ENCODE assay signal across 16 mouse cellular contexts in the genomic region with DNA sequence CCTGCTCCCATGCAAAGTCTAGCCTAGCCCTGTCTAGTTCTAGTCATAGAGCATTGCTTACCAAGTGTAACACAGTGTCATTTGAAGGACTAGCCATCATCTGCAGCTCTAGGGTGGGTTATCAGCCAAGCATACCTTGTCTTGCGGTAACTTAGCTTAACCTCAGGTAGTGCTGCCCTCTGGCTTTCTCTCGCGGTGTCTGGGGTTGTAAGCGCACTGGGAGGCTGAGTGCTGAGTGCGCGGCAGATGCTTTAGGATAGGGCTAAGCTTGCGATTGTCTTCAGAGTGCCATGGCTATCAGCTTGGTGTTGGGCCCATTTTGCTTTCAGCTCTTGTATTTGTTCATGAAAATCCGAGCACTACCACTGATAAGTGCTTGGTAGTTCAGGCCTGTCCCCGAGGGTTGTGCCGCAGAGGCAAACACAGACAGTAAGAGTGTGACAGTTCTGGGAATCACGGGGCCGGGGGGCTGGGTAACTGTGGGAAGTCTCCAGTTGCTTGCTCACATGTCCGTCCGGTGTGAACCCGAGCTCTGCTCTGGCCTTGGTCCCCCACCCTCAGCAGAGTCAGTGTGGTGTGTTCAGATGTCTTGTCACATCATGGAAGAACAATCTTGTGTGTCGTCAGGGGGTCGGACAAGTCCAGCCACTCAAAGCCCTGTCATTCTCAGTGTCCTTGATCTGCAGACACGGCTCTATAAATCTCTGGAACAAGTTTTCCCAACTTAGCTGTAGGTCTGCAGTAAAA. TPM values are rescaled to one million over a fixed set of nuclear protein-coding genes. Genes with fewer than 3 reads are reported as not detected.
DNase-seq lines count a peak whose midpoint lies in the region; ATAC-seq and TF ChIP-seq lines count a peak whose summit lies in the region.
"Had no signal": no experiment of that assay in that cellular context is flagged by ENCODE, and none has a peak within 500 bp of the region (broad histone marks: within the 10 kb centered on the region; RNA-seq: fewer than 3 reads in every experiment).

No protein-coding gene starts in this region.

- WGBS in heart, embryonic 13.5 days: 55% methylated on average over 18 of the region's 18 CpGs
- 78% methylated on average over 18 of the region's 18 CpGs for WGBS in liver, postnatal 0 days (ENCODE audit: insufficient replicate concordance)
- 75% methylated on average over 18 of the region's 18 CpGs for WGBS in liver, embryonic 12.5 days (ENCODE audit: insufficient replicate concordance)

- H3K9ac ChIP-seq in heart, embryonic 13.5 days: no peak overlapping the region
- H3K9ac ChIP-seq in liver, postnatal 0 days (replicated peaks): no peak overlapping the region
- no peak overlapping the region for H3K9ac ChIP-seq in liver, embryonic 12.5 days
- H3K9ac ChIP-seq: midbrain, embryonic 13.5 days had no signal

- TF ChIP-seq EP300 in liver, postnatal 0 days (IDR thresholded peaks at IDR 0.05; ENCODE audit: low read depth): no peak

- 0 out of 2 replicates have a peak, but pooled peaks have one; percentile 11 for TF ChIP-seq CTCF in liver, postnatal 0 days (IDR thresholded peaks at IDR 0.05; ENCODE audit: low read depth)

- intact Hi-C loops in heart, postnatal 14 days (cut with DNase I): no loop called here

- H3K36me3 ChIP-seq in heart, embryonic 13.5 days: no peaks in the 10 kb centered on the region
- 0 out of 2 replicates have a peak, but pooled peaks cover 2% of the 10 kb centered on the region for H3K36me3 ChIP-seq in liver, postnatal 0 days (replicated peaks; ENCODE audit: insufficient read depth, low read length)
- H3K36me3 ChIP-seq in liver, embryonic 12.5 days: no peaks in the 10 kb centered on the region
- H3K36me3 ChIP-seq: limb, embryonic 10.5 days; midbrain, embryonic 13.5 days had no signal

- no peaks in the 10 kb centered on the region for H3K27me3 ChIP-seq in heart, embryonic 13.5 days (replicated peaks)
- H3K27me3 ChIP-seq in liver, postnatal 0 days (ENCODE audit: insufficient read depth, low read length): no peaks in the 10 kb centered on the region
- no peaks in the 10 kb centered on the region for H3K27me3 ChIP-seq in liver, embryonic 12.5 days (replicated peaks)
- H3K27me3 ChIP-seq: midbrain, embryonic 13.5 days; Patski had no signal

- peaks cover 13% of the 10 kb centered on the region for H3K4me1 ChIP-seq in heart, embryonic 13.5 days
- no peaks in the 10 kb centered on the region for H3K4me1 ChIP-seq in liver, postnatal 0 days (ENCODE audit: insufficient read depth)
- peaks cover 9% of the 10 kb centered on the region; the same call in 1 of the 2 replicates for H3K4me1 ChIP-seq in liver, embryonic 12.5 days
- H3K4me1 ChIP-seq: limb, embryonic 10.5 days had no signal

- no peak overlapping the region for H3K4me3 ChIP-seq in heart, embryonic 13.5 days
- no peak overlapping the region for H3K4me3 ChIP-seq in liver, postnatal 0 days (ENCODE audit: low read depth, low read length)
- no peak overlapping the region for H3K4me3 ChIP-seq in liver, embryonic 12.5 days
- H3K4me3 ChIP-seq: limb, embryonic 10.5 days; midbrain, embryonic 13.5 days had no signal

- peak overlapping the region; percentile 37; the same call in 1 of the 2 replicates for H3K27ac ChIP-seq in heart, embryonic 13.5 days (replicated peaks)
- H3K27ac ChIP-seq in liver, postnatal 0 days (ENCODE audit: low read depth): no peak overlapping the region
- no peak overlapping the region for H3K27ac ChIP-seq in liver, embryonic 12.5 days
- H3K27ac ChIP-seq: hindbrain, postnatal 0 days; limb, embryonic 10.5 days; midbrain, embryonic 13.5 days had no signal

- ATAC-seq in heart, embryonic 13.5 days (ENCODE audit: extremely low read depth, insufficient number of reproducible peaks, low FRiP score, low TSS enrichment): no peak; the same call in 1 of the 2 replicates
- no peak for ATAC-seq in liver, postnatal 0 days
- no peak for ATAC-seq in liver, embryonic 12.5 days
- ATAC-seq: hindbrain, postnatal 0 days; midbrain, embryonic 13.5 days; Patski had no signal

- no peaks in the 10 kb centered on the region for H3K9me3 ChIP-seq in heart, embryonic 13.5 days
- H3K9me3 ChIP-seq in liver, postnatal 0 days (ENCODE audit: low read length): no peaks in the 10 kb centered on the region
- H3K9me3 ChIP-seq in liver, embryonic 12.5 days (replicated peaks): no peaks in the 10 kb centered on the region
- H3K9me3 ChIP-seq: limb, embryonic 10.5 days; midbrain, embryonic 13.5 days had no signal

- no peak for DNase-seq in heart, postnatal 14 days
- DNase-seq in liver, postnatal 0 days: no peak
- DNase-seq in ES-CJ7 (ENCODE audit: low read depth, low spot score): peak; percentile 66
- DNase-seq in adrenal gland, postnatal 36 days: peak; percentile 32 to 56
- DNase-seq in layer of hippocampus, postnatal 25 days (ENCODE audit: extremely low spot score in 1 of 2, low spot score in 1 of 2): no peak
- DNase-seq: cerebellum, adult 11-12 months; kidney, postnatal 25 days; layer of hippocampus, postnatal 36 days; right cerebral cortex, postnatal 14 days; thymus, postnatal 14 days had no signal

- peak overlapping the region; percentile 44 for H3K4me2 ChIP-seq in heart, embryonic 13.5 days
- no peak overlapping the region for H3K4me2 ChIP-seq in liver, postnatal 0 days (ENCODE audit: low read depth, low read length)
- no peak overlapping the region for H3K4me2 ChIP-seq in liver, embryonic 12.5 days
- H3K4me2 ChIP-seq: midbrain, embryonic 13.5 days had no signal

RNA-seq across cellular contexts. Expression of gene Slc44a1, which starts 22.5 kb away (rescaled TPM):
- polyA plus RNA-seq in heart, embryonic 13.5 days (2015; fragmentation: Nextera tagmentation; extraction: Ambion mirVana): 17.0 and 17.1 TPM in 2 replicates
- total RNA-seq in heart, postnatal 14 days (2021): 10 to 100 TPM; 43.0 to 47.2 TPM
- polyA plus RNA-seq in liver, postnatal 0 days (2015; fragmentation: Nextera tagmentation; extraction: Ambion mirVana): 10.7 and 11.6 TPM in 2 replicates
- polyA plus RNA-seq in liver, embryonic 12.5 days (2016; fragmentation: Nextera tagmentation; extraction: Ambion mirVana): 14.0 and 14.1 TPM in 2 replicates
- total RNA-seq in adrenal gland, postnatal 36 days (2021): 100 to 1,000 TPM; 111 to 116 TPM
- 100 to 1,000 TPM; 109 to 114 TPM for total RNA-seq in layer of hippocampus, postnatal 25 days (2021)

Comparison
In these comparisons a context has a peak if more than half of its experiments do, and no peak if none do; other contexts are left out.
1. DNase-seq: peak in ES-CJ7 (single experiment) and adrenal gland, postnatal 36 days (2 of 2); none in heart, postnatal 14 days (0 of 2), liver, postnatal 0 days (single experiment) and layer of hippocampus, postnatal 25 days (0 of 2).